Mouse (Mus musculus): ENCODE measurements around the gene Tead4. TPM values are rescaled to one million over a fixed set of nuclear protein-coding genes. Genes with fewer than 3 reads are reported as not detected.
A peak's percentile ranks its signal among the peaks of the same experiment; 100 is the strongest.

The Tead4 gene
- polyA plus RNA-seq, 1 experiment, result 0.32 TPM

- Histone ChIP-seq H3K4me1 (ENCODE audit: control insufficient read depth, insufficient read depth, insufficient read length, low read length) (peaks cover 7% of the 10 kb centered on the region), H3K4me3 (ENCODE audit: insufficient read depth, low read depth, low read length) (peak overlapping the region; percentile 76; the same call in 1 of the 2 replicates), H3K27ac (replicated peaks; ENCODE audit: low read depth, low read length) (peak overlapping the region; percentile 61)
These were observed 835 bp upstream of the Tead4 start for GRCm38 (mm10) chr6:128301458-128301857.

- Histone ChIP-seq H3K4me3 (ENCODE audit: insufficient read depth, low read depth, low read length) (peak overlapping the region; percentile 76), H3K4me1 (ENCODE audit: control insufficient read depth, insufficient read depth, insufficient read length, low read length) (peaks cover 24% of the 10 kb centered on the region), H3K27ac (replicated peaks; ENCODE audit: low read depth, low read length) (peak overlapping the region; percentile 46)
These were observed 1.1 kb downstream of the Tead4 start for GRCm38 (mm10) chr6:128299292-128300133.

DNA sequence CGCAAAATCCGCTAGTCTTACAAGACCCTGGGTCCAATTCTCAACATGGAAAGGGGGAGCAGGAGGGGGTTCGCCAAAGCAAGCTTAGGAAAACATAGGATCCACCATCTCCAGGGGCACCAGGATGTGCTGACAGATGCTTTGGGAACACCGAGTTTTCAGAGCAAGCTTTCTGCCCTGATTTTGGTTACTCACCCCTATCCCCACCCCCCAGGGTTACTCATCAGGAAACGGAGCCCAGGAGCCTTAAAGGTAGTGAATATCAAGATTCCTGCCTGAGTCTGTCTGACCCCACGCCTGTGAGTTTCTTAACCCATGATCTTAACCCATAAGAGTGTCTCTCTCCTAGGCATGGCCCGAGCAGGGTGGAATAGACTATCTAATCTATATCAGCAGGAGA, 2.4 kb downstream of the Tead4 start:
- Histone ChIP-seq H3K27ac (replicated peaks; ENCODE audit: low read depth, low read length) (no peak overlapping the region), H3K4me1 (ENCODE audit: control insufficient read depth, insufficient read depth, insufficient read length, low read length) (peaks cover 28% of the 10 kb centered on the region), H3K4me3 (ENCODE audit: insufficient read depth, low read depth, low read length) (no peak overlapping the region)

DNA sequence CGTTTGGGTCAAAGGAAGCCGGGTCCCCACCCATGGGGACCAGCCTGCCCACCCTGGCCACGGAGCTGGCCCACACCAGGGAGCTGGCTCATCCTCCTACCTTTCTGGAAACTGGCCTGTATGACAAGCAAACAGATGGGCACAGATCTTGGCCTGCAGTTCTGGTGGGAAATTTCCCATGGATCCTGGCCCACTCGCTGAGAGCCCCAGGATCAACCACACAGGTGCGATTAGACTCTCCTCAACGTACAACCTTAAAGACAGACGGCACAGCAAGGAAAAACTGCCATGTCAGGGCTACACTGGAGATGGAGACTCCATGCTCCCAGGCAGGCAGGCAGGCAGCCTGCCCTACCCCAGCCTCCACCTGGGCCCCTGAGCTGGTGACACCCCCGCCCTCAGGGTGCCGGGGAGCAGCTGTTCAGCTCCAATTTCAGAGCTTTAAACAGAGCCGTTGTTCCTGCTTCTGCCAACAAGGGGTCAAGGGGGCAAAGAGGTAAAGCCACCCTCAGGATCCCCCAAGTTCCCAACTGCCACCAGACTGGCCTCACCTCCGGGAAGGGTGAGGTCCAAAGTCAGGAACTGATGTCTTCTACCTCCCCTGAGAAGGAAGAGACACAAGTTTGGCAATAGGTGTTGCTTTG, 3.8 kb downstream of the Tead4 start:
- peak overlapping the region; percentile 91 for H3K27ac ChIP-seq (replicated peaks; ENCODE audit: low read depth, low read length)
- H3K4me1 ChIP-seq (ENCODE audit: control insufficient read depth, insufficient read depth, insufficient read length, low read length), result peaks cover 28% of the 10 kb centered on the region
- H3K4me3 ChIP-seq (ENCODE audit: insufficient read depth, low read depth, low read length), result peak overlapping the region; percentile 27; the same call in 1 of the 2 replicates

DNA sequence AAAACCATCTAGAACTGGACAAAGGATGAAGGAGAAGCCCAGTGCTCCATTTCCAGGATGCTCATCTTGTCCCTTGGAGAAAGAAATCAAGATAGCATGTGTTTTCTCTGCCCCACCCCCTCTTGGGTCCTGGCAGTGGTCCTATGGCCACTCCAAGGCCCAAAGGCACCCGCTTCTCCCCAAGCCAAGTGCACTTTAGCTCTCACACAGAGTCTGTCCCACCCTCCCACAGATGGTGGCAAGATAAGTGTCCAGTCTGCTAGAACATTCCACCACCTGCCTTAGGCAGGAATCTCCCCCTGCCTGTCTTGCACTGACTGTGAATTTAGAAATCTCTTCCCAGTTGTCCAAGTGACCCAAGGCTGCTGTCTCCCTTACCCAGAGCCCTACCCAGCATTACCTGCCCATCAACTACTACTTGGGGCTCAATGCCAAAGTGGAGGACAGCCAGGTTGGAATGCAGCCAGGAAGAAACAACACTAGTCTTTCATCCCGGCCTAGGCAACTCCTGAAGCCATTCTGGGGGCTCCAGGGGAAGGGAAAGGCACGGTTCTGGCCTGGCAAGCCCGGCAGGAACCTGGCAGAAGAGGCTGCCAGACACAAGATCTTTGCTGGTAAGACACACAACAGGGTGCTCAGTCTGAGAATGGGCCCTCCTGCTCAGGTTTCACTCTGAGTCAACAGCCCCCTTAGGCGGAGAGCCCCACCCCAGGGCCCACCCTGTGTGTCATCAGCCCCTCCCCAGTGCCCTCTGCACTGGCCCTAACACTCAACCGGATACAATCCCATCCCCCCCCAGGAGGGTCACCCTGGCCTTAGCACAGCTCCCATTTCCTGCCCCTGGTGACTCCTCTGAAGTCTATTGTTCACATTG, 4.5 kb downstream of the Tead4 start:
- H3K27ac ChIP-seq (replicated peaks; ENCODE audit: low read depth, low read length), result peak overlapping the region; percentile 91
- peaks cover 28% of the 10 kb centered on the region for H3K4me1 ChIP-seq (ENCODE audit: control insufficient read depth, insufficient read depth, insufficient read length, low read length)
- 0 out of 2 replicates have a peak overlapping the region, but pooled peaks have one; percentile 10 for H3K4me3 ChIP-seq (ENCODE audit: insufficient read depth, low read depth, low read length)

GRCm38 (mm10) chr6:128291284-128291683, 9.3 kb downstream of the Tead4 start:
- H3K4me3 ChIP-seq (ENCODE audit: insufficient read depth, low read depth, low read length), result no peak overlapping the region
- peaks cover 19% of the 10 kb centered on the region for H3K4me1 ChIP-seq (ENCODE audit: control insufficient read depth, insufficient read depth, insufficient read length, low read length)
- no peak overlapping the region for H3K27ac ChIP-seq (replicated peaks; ENCODE audit: low read depth, low read length)

GRCm38 (mm10) chr6:128288681-128289080, 11.9 kb downstream of the Tead4 start:
- H3K27ac ChIP-seq (replicated peaks; ENCODE audit: low read depth, low read length), result no peak overlapping the region
- H3K4me1 ChIP-seq (ENCODE audit: control insufficient read depth, insufficient read depth, insufficient read length, low read length), result peaks cover 6% of the 10 kb centered on the region
- H3K4me3 ChIP-seq (ENCODE audit: insufficient read depth, low read depth, low read length), result no peak overlapping the region

DNA sequence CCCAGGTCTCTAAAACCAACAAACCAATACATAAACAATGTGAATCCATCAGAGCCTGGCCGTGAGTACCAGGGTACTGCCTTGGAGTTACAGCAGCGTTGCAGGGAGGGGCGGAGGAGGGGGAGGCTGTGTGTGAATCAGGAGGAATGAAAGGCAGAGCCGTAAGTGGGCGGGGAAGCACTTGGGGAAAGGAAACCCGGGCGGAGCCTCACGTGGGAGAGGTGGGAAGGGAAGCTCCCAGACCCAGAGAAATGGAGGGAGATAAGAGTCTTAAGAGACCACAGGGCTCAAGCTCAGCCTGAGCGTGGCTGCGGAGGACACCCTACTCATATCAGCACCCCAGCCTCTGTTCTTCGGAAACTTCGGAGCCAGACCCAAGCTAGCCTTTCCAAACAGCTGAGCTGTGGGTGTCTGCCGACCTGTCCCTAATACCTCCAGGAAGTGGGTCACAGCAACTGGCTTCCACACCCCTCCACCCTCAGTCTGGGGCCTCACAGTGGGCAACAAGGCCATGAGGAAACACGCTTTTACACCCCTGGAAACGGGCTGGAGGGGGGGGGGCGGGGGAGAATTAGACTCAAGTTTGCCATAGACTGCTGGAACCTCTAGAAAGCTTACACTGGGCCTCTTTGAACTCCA, 14.7 kb downstream of the Tead4 start:
- peaks cover 9% of the 10 kb centered on the region for H3K4me1 ChIP-seq (ENCODE audit: control insufficient read depth, insufficient read depth, insufficient read length, low read length)
- H3K27ac ChIP-seq (replicated peaks; ENCODE audit: low read depth, low read length), result no peak overlapping the region
- H3K4me3 ChIP-seq (ENCODE audit: insufficient read depth, low read depth, low read length), result peak overlapping the region; percentile 44

DNA sequence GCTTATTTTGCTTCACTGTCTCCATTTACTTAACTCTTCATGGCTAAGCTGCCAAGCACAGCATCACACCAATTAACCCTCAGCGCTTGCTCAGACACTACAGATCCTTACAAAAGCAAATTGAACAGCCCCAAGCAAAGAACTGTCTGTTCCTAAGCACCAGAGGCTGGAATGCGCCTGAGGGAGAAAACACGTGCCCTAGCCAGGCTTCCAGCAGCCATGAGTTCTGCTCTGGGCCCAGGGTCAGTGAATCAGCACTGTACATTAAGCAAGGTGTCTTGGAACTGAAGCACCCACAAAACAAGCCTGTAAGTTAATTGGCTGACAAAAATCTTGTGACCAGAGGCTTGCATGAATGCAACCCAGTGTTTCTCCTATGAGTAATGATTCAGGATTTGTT, 18.5 kb downstream of the Tead4 start:
- Histone ChIP-seq H3K27ac (replicated peaks; ENCODE audit: low read depth, low read length) (no peak overlapping the region), H3K4me3 (ENCODE audit: insufficient read depth, low read depth, low read length) (no peak overlapping the region), H3K4me1 (ENCODE audit: control insufficient read depth, insufficient read depth, insufficient read length, low read length) (peaks cover 20% of the 10 kb centered on the region)

DNA sequence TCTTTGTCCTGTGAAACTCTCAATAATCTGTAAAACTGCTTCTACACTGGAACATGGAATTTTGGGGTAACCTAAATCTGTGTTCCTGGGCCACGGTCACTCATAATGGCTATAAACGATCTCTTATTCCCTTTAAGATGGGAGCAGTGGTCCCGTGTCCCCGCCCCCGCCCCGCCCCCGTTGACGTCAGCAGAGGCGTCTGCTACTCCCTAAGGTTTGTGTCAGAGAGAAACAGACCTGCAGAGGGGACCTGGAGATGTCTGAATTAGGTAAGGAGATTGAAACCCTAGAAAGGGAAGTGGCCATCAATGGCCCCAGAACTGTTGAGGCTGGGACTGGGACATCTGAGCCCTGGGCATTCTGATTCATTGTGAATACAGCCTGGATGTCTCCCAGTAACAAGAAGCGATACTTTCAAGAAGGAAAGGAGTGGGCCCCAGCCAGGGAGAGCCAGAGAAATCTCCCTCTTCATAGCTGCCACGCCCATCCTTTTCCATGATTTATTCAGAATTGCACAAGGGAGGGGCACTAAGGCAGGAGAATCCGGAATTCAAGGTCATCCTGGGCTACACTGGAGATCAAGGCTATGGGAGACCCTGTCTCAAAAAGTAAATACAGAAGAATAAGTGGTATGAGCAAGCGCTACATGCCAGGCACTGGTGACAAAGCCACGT, 20.0 kb downstream of the Tead4 start:
- peaks cover 21% of the 10 kb centered on the region for H3K4me1 ChIP-seq (ENCODE audit: control insufficient read depth, insufficient read depth, insufficient read length, low read length)
- H3K27ac ChIP-seq (replicated peaks; ENCODE audit: low read depth, low read length), result no peak overlapping the region
- H3K4me3 ChIP-seq (ENCODE audit: insufficient read depth, low read depth, low read length), result no peak overlapping the region

GRCm38 (mm10) chr6:128279608-128280007, 21.0 kb downstream of the Tead4 start:
- Histone ChIP-seq H3K4me3 (ENCODE audit: insufficient read depth, low read depth, low read length) (no peak overlapping the region), H3K27ac (replicated peaks; ENCODE audit: low read depth, low read length) (no peak overlapping the region), H3K4me1 (ENCODE audit: control insufficient read depth, insufficient read depth, insufficient read length, low read length) (peaks cover 19% of the 10 kb centered on the region)

GRCm38 (mm10) chr6:128279099-128279498, 21.5 kb downstream of the Tead4 start:
- H3K4me3 ChIP-seq (ENCODE audit: insufficient read depth, low read depth, low read length), result no peak overlapping the region
- peaks cover 19% of the 10 kb centered on the region for H3K4me1 ChIP-seq (ENCODE audit: control insufficient read depth, insufficient read depth, insufficient read length, low read length)
- no peak overlapping the region for H3K27ac ChIP-seq (replicated peaks; ENCODE audit: low read depth, low read length)

GRCm38 (mm10) chr6:128277132-128278085, 23.2 kb downstream of the Tead4 start:
- H3K4me3 ChIP-seq (ENCODE audit: insufficient read depth, low read depth, low read length), result no peak overlapping the region
- H3K4me1 ChIP-seq (ENCODE audit: control insufficient read depth, insufficient read depth, insufficient read length, low read length), result peaks cover 19% of the 10 kb centered on the region
- peak overlapping the region; percentile 61 for H3K27ac ChIP-seq (replicated peaks; ENCODE audit: low read depth, low read length)
